Mouse (Mus musculus) neural tube, embryonic 14.5 days (tissue): ENCODE results near the gene Nudt21. TPM values are rescaled to one million over a fixed set of nuclear protein-coding genes. Genes with fewer than 3 reads are reported as not detected.

Source experiments
- ATAC-seq: fragments of 200-750 bp; cut with Nextera tagmentation; 2 replicates; pipeline ENCODE4 v1.8.0; 2017; ENCODE audit warnings: low read depth, mild to moderate bottlenecking, moderate TSS enrichment, moderate library complexity
- H3K27ac ChIP-seq: fragments of 300-500 bp; sonication (generic); 2 replicates; pipeline ENCODE4 v1.5.1; 2014; ENCODE audit warnings: low read depth, mild to moderate bottlenecking, control low read depth, low read length, moderate library complexity, mixed read lengths
- H3K27me3 ChIP-seq: fragments of 300-500 bp; sonication (generic); 2 replicates; pipeline ENCODE4 v1.6.1; 2014; ENCODE audit warnings: low read length; ENCODE audit not compliant: control insufficient read depth, insufficient read depth
- H3K36me3 ChIP-seq: fragments of 300-500 bp; sonication (generic); 2 replicates; pipeline ENCODE4 v1.6.1; 2014; ENCODE audit warnings: low read length, mixed read lengths; ENCODE audit not compliant: control insufficient read depth, insufficient read depth
- H3K4me1 ChIP-seq: fragments of 300-500 bp; sonication (generic); 2 replicates; pipeline ENCODE4 v1.6.1; 2014; ENCODE audit warnings: low read length; ENCODE audit not compliant: control insufficient read depth, insufficient read depth
- H3K4me2 ChIP-seq: fragments of 300-500 bp; sonication (generic); 2 replicates; pipeline ENCODE4 v1.6.1; 2014; ENCODE audit warnings: mild to moderate bottlenecking, low read depth, low read length, control low read depth
- H3K4me3 ChIP-seq: fragments of 300-500 bp; sonication (generic); 2 replicates; pipeline ENCODE4 v1.5.1; 2014; ENCODE audit warnings: low read depth, low read length, control low read depth, mixed read lengths
- H3K9ac ChIP-seq: fragments of 300-500 bp; sonication (generic); replicated peaks from 2 replicates; pipeline ENCODE4 v1.6.1; 2014; ENCODE audit warnings: low read depth, mild to moderate bottlenecking, control low read depth, low read length, mixed read lengths
- H3K9me3 ChIP-seq: fragments of 300-500 bp; sonication (generic); 2 replicates; pipeline ENCODE4 v1.6.1; 2016; ENCODE audit warnings: low read length; ENCODE audit not compliant: control insufficient read depth
- WGBS: fragments of 180-500 bp; shearing (Covaris S2); extraction: QIAGEN DNeasy Blood & Tissue Kit; methylation state at CpG from one replicate; pipeline ENCODE4 v1.1.7; 2014; 5-methylcytosine and 5-hydroxymethylcytosine counted together
- polyA plus RNA-seq: library from polyadenylated mRNA; unstranded; fragments of >200 nt; fragmentation: Nextera tagmentation; extraction: Ambion mirVana; gene quantifications from 2 replicates; pipeline ENCODE4 v1.2.1, GENCODE M21; 2014

Gene Nudt21
- polyA plus RNA-seq, 1 experiment from 2014 or later, result 89.7 TPM

DNA sequence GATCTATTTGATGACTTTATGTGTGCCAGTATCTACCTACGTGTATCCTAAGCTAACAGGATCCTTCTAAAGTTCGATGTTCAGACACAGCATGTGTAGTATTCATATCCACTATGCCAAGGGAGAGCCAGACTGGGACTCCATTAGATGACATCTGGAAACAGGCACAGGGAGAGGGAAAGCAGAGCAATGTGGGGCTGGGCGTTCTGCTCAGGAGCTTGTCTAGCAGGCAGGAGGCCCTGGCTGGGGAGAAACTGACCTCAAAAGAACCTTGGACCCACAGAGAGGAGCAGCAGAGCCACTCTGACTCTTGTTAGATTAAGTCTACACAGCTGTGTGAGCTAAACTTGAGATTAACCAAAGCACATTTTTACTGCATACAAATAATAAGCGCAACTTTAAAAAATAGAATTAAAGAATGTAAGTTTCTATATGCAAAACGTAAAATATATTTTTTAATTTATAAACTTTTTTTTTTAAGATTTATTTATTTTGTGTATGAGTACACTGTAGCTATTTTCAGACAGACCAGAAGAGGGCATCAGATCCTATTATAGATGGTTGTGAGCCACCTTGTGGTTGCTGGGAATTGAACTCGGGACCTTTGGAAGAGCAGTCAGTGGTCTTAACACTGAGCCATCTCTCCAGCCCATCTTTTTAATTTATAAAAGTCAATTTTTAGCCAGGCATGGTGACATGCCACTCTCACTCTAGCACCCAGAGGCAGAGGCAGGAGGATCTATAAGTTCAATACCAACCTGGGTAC is 60.2 kb downstream of the Nudt21 start:
- peaks cover 48% of the 10 kb centered on the region for H3K36me3 ChIP-seq
- no peak overlapping the region for H3K4me3 ChIP-seq
- no peak overlapping the region for H3K9ac ChIP-seq
- no peaks in the 10 kb centered on the region for H3K4me1 ChIP-seq
- no peak overlapping the region for H3K4me2 ChIP-seq
- no peaks in the 10 kb centered on the region for H3K9me3 ChIP-seq
- no peak overlapping the region for H3K27ac ChIP-seq
- WGBS, result 94% methylated on average over 6 of the region's 6 CpGs
- ATAC-seq, result no peak
- no peaks in the 10 kb centered on the region for H3K27me3 ChIP-seq

DNA sequence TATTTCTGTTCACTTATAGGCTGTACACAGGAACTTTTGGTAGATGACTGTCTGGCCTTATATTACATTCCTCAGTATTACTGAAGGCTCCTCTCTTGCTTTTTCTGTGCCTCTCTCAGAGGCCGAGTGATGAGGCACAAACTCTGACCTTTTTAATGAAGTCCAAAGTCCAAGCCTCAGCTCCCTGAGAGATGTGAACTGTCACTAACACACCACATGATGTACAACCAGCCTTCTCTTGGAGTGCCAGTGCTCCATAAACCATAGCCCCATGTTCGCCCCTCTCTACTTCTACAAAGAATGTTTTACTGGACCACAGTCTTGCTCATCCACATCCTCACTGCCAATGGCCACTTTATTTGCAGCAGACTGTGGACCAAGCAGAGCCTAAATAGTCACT is 61.5 kb downstream of the Nudt21 start:
- peaks cover 46% of the 10 kb centered on the region for H3K36me3 ChIP-seq
- H3K4me2 ChIP-seq, result no peak overlapping the region
- no peaks in the 10 kb centered on the region for H3K27me3 ChIP-seq
- WGBS, result 87% methylated on average over 2 of the region's 2 CpGs
- no peak overlapping the region for H3K27ac ChIP-seq
- no peak overlapping the region for H3K4me3 ChIP-seq
- ATAC-seq, result no peak
- H3K9me3 ChIP-seq, result no peaks in the 10 kb centered on the region
- H3K4me1 ChIP-seq, result no peaks in the 10 kb centered on the region
- no peak overlapping the region for H3K9ac ChIP-seq

DNA sequence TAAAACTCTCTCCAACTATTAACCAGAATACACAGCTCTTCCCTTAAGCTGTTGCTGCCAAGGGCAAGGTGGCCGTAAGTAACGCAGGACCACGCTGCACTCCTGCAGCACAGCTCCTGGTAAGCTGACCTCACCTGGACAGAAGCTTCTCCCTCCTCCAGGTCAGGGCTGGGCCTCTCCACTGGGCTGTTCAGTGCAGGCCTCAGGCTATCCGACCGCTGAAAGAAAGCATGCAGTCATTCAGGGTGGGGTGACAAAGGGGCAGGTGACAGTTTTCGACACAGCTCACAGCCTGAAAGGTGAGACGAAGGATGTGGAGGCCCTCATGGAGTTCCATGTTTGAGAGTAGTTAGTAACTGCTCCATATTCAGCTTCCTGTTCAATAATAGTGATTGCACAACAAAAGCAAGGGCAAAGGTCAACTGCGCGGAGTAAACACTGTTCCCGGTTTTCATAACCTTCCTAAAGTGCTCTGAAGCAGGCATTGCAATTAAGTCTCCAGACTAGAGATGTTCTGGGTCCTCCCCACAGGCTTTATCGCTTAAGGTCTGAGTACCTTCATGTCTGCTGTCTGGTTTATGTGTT is 62.1 kb downstream of the Nudt21 start:
- Histone ChIP-seq H3K27me3 (no peaks in the 10 kb centered on the region), H3K27ac (no peak overlapping the region), H3K4me1 (no peaks in the 10 kb centered on the region), H3K9me3 (no peaks in the 10 kb centered on the region), H3K36me3 (peaks cover 39% of the 10 kb centered on the region), H3K4me2 (no peak overlapping the region), H3K4me3 (no peak overlapping the region), H3K9ac (no peak overlapping the region)
- 94% methylated on average over 11 of the region's 11 CpGs for WGBS
- ATAC-seq, result no peak

DNA sequence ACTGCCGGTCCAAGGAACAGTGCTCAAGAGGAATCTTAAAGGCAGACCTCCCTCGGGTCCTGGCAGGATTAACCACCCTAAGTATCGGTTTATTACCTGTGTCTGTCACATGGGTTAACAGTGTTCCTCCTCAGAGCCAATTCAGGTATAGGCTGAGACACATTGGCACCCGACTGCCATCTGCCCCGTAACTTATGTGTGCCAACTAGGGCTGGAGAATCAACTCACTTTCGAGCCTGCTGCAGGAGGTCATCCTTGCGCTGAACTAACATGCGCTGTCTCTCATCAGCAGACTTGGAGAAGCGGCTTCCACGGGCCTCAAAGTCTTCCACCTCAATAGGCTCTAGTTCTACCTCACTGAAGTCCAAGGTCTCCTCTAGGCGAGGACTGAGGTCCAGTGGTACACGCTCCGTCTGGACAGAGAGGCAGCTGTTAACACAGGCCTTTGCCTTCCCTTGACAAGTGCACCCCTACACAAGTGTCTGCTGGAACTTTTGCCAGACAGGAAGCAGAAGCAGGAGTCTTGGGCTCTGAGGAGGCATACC is 62.9 kb downstream of the Nudt21 start:
- WGBS, result 93% methylated on average over 13 of the region's 13 CpGs
- H3K27me3 ChIP-seq, result no peaks in the 10 kb centered on the region
- H3K36me3 ChIP-seq, result peaks cover 39% of the 10 kb centered on the region
- ATAC-seq, result no peak
- no peak overlapping the region for H3K4me3 ChIP-seq
- H3K27ac ChIP-seq, result no peak overlapping the region
- no peaks in the 10 kb centered on the region for H3K9me3 ChIP-seq
- H3K4me1 ChIP-seq, result no peaks in the 10 kb centered on the region
- no peak overlapping the region for H3K9ac ChIP-seq
- H3K4me2 ChIP-seq, result no peak overlapping the region

DNA sequence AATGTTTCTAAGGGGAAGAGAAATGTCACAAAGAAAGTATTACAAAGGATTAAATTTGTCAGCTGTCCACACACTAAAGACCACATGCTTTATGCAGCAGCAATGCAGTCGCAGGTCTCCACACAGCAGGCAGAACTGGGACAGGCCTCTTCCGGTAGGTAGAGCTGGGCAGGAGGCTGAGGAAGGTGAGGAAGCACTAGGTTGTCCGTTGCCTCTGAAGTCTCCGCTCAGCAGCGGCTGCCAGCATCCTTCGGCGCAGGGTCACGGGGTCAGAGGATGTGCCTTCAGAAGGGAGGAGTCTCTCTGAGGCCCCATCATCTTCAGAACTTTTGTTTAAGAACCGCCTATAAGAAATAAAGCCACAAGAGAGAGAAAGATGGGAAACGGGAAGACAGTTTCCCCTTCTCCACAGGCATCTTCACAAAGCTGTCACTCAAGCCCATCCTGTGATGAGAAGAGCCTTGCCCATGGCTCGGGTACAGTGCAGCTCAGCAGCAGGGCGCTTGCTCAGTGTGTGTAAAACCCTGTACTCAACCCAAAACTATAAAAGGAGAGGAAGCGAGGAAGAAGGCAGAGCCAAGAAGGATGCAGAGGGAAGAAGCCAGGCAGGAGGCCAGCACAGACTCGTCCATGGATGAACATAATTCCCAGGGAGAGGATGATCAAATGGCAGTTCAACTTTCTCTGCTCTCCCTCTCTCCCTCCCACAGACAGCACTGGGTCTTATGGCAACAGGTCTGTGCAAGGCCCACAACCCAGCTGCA is 63.7 kb downstream of the Nudt21 start:
- Histone ChIP-seq H3K36me3 (peaks cover 39% of the 10 kb centered on the region), H3K4me3 (no peak overlapping the region), H3K9ac (no peak overlapping the region), H3K27ac (no peak overlapping the region), H3K9me3 (no peaks in the 10 kb centered on the region), H3K4me1 (no peaks in the 10 kb centered on the region), H3K4me2 (no peak overlapping the region), H3K27me3 (no peaks in the 10 kb centered on the region)
- 86% methylated on average over 14 of the region's 14 CpGs for WGBS
- ATAC-seq, result no peak

DNA sequence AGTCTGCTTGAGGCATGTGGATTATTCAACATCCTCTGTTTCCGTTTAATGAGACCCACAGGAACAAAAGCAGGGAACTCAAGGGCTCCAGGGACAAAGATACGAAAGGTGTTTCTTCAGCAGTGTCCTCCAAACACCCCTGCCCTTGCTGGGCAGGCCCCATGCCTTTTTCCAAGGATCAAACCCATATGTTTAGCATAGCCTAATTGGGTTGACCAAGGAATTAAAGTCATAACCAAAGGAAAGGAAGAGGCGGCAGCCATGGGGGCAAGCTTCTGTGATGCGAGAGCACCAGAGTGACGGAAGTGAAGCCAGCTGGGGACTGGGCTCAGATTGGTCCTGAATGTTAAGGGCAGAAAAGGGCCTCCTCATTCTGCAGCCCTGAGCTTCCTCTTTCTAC is 64.6 kb downstream of the Nudt21 start:
- Histone ChIP-seq H3K27ac (no peak overlapping the region), H3K4me3 (no peak overlapping the region), H3K27me3 (no peaks in the 10 kb centered on the region), H3K4me1 (no peaks in the 10 kb centered on the region), H3K4me2 (no peak overlapping the region), H3K9me3 (no peaks in the 10 kb centered on the region), H3K9ac (no peak overlapping the region), H3K36me3 (peaks cover 46% of the 10 kb centered on the region)
- ATAC-seq, result no peak
- 87% methylated on average over 5 of the region's 5 CpGs for WGBS

DNA sequence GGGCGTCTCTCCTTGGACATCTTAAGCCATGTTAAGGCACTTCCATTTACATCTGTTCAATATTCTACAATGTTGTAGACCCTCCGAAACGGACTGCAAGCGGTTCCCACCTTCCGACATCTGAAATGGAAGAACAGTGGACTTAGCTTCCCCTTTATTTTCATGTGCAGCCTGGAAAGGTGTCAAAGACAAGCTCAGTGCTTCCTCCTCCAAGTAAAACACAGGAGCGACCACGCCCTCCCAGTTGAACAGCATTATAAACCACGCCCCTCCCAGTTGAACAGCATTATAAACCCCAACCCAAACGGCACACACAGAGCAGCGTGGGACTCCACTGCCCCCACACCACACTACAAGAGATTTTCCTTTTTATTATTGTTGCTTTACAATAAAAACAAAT is 65.4 kb downstream of the Nudt21 start:
- H3K4me1 ChIP-seq, result no peaks in the 10 kb centered on the region
- H3K9me3 ChIP-seq, result no peaks in the 10 kb centered on the region
- H3K36me3 ChIP-seq, result peaks cover 49% of the 10 kb centered on the region
- no peak for ATAC-seq
- no peak overlapping the region for H3K27ac ChIP-seq
- no peaks in the 10 kb centered on the region for H3K27me3 ChIP-seq
- no peak overlapping the region for H3K4me2 ChIP-seq
- H3K9ac ChIP-seq, result no peak overlapping the region
- no peak overlapping the region for H3K4me3 ChIP-seq
- 80% methylated on average over 10 of the region's 10 CpGs for WGBS

DNA sequence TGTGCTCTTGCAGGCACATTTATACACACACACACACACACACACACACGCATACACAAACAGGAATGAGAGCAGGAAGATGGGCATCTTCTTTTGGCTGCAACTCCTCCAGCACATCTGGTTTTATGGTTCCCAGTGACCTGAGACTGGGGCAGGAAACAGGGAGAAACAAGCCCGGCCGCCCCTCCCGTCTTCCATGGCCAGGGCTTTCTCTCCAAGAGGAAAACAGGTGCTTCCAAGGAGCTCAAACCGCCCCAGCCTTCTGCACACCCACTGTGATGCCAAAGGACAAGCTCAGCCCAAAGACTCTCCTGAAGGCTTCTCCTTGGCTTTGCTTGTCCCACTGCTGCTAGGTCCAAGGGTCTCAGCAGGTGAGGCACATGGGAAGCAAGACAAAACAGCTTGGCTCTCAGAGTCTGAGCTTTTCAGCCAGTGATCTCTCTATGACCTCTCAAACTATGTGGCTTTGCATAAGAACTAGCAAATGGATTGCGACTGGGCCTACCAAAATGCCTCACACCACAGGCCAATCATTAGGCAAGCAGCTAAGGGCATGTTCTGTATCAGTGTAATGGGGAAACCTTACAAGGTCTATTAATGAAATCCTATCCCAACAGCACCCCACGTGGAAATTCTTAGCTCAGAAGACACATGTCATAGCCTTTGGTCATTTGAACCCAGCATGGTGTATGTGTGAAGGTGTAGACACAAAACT is 67.0 kb downstream of the Nudt21 start:
- H3K9ac ChIP-seq, result no peak overlapping the region
- H3K27me3 ChIP-seq, result no peaks in the 10 kb centered on the region
- H3K9me3 ChIP-seq, result no peaks in the 10 kb centered on the region
- no peak for ATAC-seq
- no peak overlapping the region for H3K4me3 ChIP-seq
- WGBS, result 71% methylated on average over 7 of the region's 7 CpGs
- no peaks in the 10 kb centered on the region for H3K4me1 ChIP-seq
- H3K4me2 ChIP-seq, result no peak overlapping the region
- H3K27ac ChIP-seq, result no peak overlapping the region
- H3K36me3 ChIP-seq, result peaks cover 53% of the 10 kb centered on the region
